Mouse (Mus musculus): ENCODE data around the gene Gm49450. TPM values are rescaled to one million over a fixed set of nuclear protein-coding genes. Genes with fewer than 3 reads are reported as not detected.
"Not testable (repeated sequence)": the region's sequence is repeated elsewhere in the genome, so short reads cannot be mapped to it uniquely, and the experiment has no call there.

Gene Gm49450
- total and polyA plus RNA-seq, 3 experiments = 26.2 TPM; not detected in 2

GRCm38 (mm10) chr15:98952751-98953400, 475 bp downstream of the Gm49450 start:
- TF ChIP-seq CTCF (IDR thresholded peaks at IDR 0.05) (peak; percentile 74), POLR2A (IDR thresholded peaks at IDR 0.05; ENCODE audit: insufficient read depth, low read depth, low read length) (no peak)
- Histone ChIP-seq H3K27me3 (ENCODE audit: control insufficient read depth, insufficient read depth, low read length) (no peaks in the 10 kb centered on the region), H3K79me2 (replicated peaks; ENCODE audit: control insufficient read depth, insufficient read depth, low read length) (no peaks in the 10 kb centered on the region), H3K4me1 (ENCODE audit: control insufficient read depth, insufficient read depth, low read length) (peaks cover 5% of the 10 kb centered on the region), H3K9ac (ENCODE audit: low read depth, low read length) (peak overlapping the region; percentile 92), H3K27ac (peak overlapping the region; percentile 93), H3K4me3 (peak overlapping the region; percentile 99), H3K36me3 (ENCODE audit: control insufficient read depth, insufficient read depth, low read length) (no peaks in the 10 kb centered on the region)
- WGBS = 2% methylated on average over 41 of the region's 41 CpGs
- DNase-seq = peak; percentile 85 to 87
- intact Hi-C loops (cut with DNase I) = loop anchor here (2.0 kb wide), 2 partner anchors 18 to 40 kb away; partner anchors contain the start of gene Tuba1b

- Histone ChIP-seq H3K79me2 (replicated peaks; ENCODE audit: control insufficient read depth, insufficient read depth, low read length) (no peaks in the 10 kb centered on the region), H3K4me1 (ENCODE audit: control insufficient read depth, insufficient read depth, low read length) (peaks cover 5% of the 10 kb centered on the region), H3K36me3 (ENCODE audit: control insufficient read depth, insufficient read depth, low read length) (no peaks in the 10 kb centered on the region), H3K4me3 (peak overlapping the region; percentile 99), H3K27ac (peak overlapping the region; percentile 93), H3K9ac (ENCODE audit: low read depth, low read length) (peak overlapping the region; percentile 21), H3K27me3 (ENCODE audit: control insufficient read depth, insufficient read depth, low read length) (no peaks in the 10 kb centered on the region)
- no peak for TF ChIP-seq EP300 (IDR thresholded peaks at IDR 0.05; ENCODE audit: insufficient read depth, low read depth, low read length)
- no peak for TF ChIP-seq CTCF (IDR thresholded peaks at IDR 0.05)
- TF ChIP-seq POLR2A (IDR thresholded peaks at IDR 0.05; ENCODE audit: insufficient read depth, low read depth, low read length) = no peak
- intact Hi-C loops (cut with DNase I) = loop anchor here (2.0 kb wide), 2 partner anchors 17 to 41 kb away; partner anchors contain the start of gene Tuba1b
- DNase-seq = no peak
- 15% methylated on average over 5 of the region's 5 CpGs for WGBS
Measured at GRCm38 (mm10) chr15:98952063-98952455, 1.3 kb downstream of the Gm49450 start.

- H3K27ac ChIP-seq; H3K9ac ChIP-seq (ENCODE audit: low read depth, low read length); H3K27me3 ChIP-seq (ENCODE audit: control insufficient read depth, insufficient read depth, low read length); H3K4me1 ChIP-seq (ENCODE audit: control insufficient read depth, insufficient read depth, low read length); H3K79me2 ChIP-seq (replicated peaks; ENCODE audit: control insufficient read depth, insufficient read depth, low read length); H3K36me3 ChIP-seq (ENCODE audit: control insufficient read depth, insufficient read depth, low read length); DNase-seq: not testable (repeated sequence)
- intact Hi-C loops (cut with DNase I) = loop anchor here (2.0 kb wide), 2 partner anchors 17 to 41 kb away; partner anchors contain the start of gene Tuba1b
- 47% methylated on average over 11 of the region's 15 CpGs for WGBS
- H3K4me3 ChIP-seq = peak overlapping the region; percentile 99
Measured at GRCm38 (mm10) chr15:98951122-98952062, 2.0 kb downstream of the Gm49450 start.

GRCm38 (mm10) chr15:98949607-98949892, 3.8 kb downstream of the Gm49450 start:
- TF ChIP-seq EP300 (IDR thresholded peaks at IDR 0.05; ENCODE audit: insufficient read depth, low read depth, low read length) = no peak
- no peak for TF ChIP-seq POLR2A (IDR thresholded peaks at IDR 0.05; ENCODE audit: insufficient read depth, low read depth, low read length)
- TF ChIP-seq CTCF (IDR thresholded peaks at IDR 0.05) = no peak
- no peaks in the 10 kb centered on the region for H3K36me3 ChIP-seq (ENCODE audit: control insufficient read depth, insufficient read depth, low read length)
- H3K9ac ChIP-seq (ENCODE audit: low read depth, low read length) = no peak overlapping the region
- no peaks in the 10 kb centered on the region for H3K79me2 ChIP-seq (replicated peaks; ENCODE audit: control insufficient read depth, insufficient read depth, low read length)
- H3K27ac ChIP-seq = no peak overlapping the region
- H3K27me3 ChIP-seq (ENCODE audit: control insufficient read depth, insufficient read depth, low read length) = no peaks in the 10 kb centered on the region
- WGBS = 66% methylated on average over 3 of the region's 3 CpGs
- peaks cover 5% of the 10 kb centered on the region for H3K4me1 ChIP-seq (ENCODE audit: control insufficient read depth, insufficient read depth, low read length)
- H3K4me3 ChIP-seq = no peak overlapping the region
- intact Hi-C loops (cut with DNase I) = no loop called here
- DNase-seq = no peak

- peaks cover 5% of the 10 kb centered on the region for H3K4me1 ChIP-seq (ENCODE audit: control insufficient read depth, insufficient read depth, low read length)
Measured at GRCm38 (mm10) chr15:98948857-98949606, 4.3 kb downstream of the Gm49450 start.

More at GRCm38 (mm10) chr15:98948857-98949606, 4.3 kb downstream of the Gm49450 start:
- intact Hi-C loops (cut with DNase I) = no loop called here
- H3K9ac ChIP-seq (ENCODE audit: low read depth, low read length) = no peak overlapping the region
- 81% methylated on average over 6 of the region's 6 CpGs for WGBS
- H3K4me3 ChIP-seq = no peak overlapping the region
- H3K27ac ChIP-seq = no peak overlapping the region
- no peaks in the 10 kb centered on the region for H3K36me3 ChIP-seq (ENCODE audit: control insufficient read depth, insufficient read depth, low read length)
- H3K27me3 ChIP-seq (ENCODE audit: control insufficient read depth, insufficient read depth, low read length) = no peaks in the 10 kb centered on the region
- no peak for DNase-seq
- no peaks in the 10 kb centered on the region for H3K79me2 ChIP-seq (replicated peaks; ENCODE audit: control insufficient read depth, insufficient read depth, low read length)
- TF ChIP-seq EP300 (IDR thresholded peaks at IDR 0.05; ENCODE audit: insufficient read depth, low read depth, low read length) = no peak
- TF ChIP-seq CTCF (IDR thresholded peaks at IDR 0.05) = no peak
